Mouse (Mus musculus) lung, postnatal 25 days (tissue): ENCODE measurements around the gene Cntrob.
"Not testable (repeated sequence)": the region's sequence is repeated elsewhere in the genome, so short reads cannot be mapped to it uniquely, and the experiment has no call there.

ENCODE experiments used
- DNase-seq: peaks from one replicate; pipeline ENCODE4 v3.0.0; 2022; ENCODE audit warnings: low spot score

Gene Cntrob

DNA sequence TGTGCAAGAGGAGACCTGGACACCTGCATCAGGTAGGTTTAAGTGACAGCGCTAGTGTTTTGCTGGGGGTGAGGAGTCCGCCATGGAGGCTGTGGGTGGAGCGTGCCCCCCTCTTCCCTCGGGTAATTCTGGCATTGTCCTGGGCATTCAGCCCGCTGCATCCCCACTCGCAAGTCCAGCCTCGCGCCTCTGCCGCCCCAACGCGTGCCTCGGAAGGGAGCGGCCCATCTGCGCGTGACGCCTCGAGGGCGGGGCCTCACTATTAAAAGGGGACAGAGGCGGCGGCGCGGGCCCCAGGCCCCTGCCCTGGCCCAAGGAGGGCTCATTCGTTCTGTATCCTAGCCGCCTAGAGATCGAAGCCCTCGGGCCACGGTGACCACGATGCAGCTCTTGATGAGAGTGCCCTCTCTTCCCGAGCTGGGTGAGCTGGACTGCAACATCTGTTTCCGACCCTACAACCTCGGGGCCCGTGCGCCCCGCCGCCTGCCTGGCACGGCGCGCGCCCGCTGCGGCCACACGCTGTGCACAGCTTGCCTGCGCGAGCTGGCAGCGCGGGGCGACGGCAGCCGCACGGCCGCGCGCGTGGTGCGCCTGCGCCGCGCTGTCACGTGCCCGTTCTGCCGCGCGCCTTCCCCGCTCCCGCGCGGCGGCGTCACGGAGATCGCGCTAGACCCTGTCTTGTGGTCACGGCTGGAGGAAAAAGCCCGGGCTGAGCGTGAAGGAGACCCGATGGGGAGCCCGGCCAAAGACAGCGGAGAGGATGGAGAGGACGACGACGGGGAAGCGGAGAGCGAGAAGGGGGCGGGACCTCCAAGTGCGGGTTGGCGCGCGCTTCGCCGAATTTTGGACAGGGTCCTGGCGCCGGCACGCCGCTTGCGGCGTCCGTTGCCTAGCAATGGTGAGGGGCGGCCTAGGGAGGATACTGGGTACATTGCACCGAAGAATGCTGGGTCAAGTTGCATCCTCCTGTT, 16.9 kb upstream of the Cntrob start, which contains the start of gene Rnf227:
Gene Rnf227 (plus strand): TSS at position 301 of the 971 bp plus-strand sequence.
- DNase-seq: peak; percentile 39

DNA sequence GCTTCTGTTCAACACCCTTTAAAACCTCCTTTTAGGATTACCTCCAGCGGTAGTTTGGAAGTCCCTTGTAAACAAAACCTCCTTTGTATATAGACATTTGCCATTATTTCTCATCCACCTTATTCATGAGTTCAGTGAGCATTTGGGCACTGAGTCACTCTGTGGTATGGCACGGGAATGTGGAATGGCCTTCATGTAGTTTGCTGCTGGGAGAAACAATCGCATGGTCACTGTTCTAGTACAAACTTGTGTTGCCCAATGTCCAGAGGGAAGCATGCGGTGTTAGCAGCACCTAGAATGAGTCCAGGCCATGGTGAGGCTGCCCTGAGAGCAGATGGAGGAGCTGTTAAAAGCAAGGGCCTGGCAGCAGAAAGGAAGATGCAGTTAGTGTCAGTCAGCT, 11.2 kb upstream of the Cntrob start:
- DNase-seq: no peak

DNA sequence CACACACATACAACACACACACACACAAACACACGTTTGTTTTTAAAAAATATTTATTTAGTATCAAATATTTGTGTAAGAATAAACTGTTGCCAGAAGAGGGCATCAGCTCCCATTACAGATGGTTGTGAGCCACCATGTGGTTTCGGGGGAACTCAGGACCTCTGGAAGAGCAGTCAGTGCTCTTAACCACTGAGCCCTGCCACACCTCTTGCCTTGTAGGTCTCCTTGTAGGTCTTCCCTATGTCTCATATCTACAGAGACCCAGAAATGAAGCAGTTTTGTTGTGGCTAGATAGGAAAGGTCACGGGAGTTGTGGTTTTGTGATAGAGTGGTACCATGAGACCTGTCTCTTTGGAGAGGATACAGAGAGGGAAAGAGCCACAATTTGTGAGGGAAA, 10.3 kb upstream of the Cntrob start:
- no peak for DNase-seq

DNA sequence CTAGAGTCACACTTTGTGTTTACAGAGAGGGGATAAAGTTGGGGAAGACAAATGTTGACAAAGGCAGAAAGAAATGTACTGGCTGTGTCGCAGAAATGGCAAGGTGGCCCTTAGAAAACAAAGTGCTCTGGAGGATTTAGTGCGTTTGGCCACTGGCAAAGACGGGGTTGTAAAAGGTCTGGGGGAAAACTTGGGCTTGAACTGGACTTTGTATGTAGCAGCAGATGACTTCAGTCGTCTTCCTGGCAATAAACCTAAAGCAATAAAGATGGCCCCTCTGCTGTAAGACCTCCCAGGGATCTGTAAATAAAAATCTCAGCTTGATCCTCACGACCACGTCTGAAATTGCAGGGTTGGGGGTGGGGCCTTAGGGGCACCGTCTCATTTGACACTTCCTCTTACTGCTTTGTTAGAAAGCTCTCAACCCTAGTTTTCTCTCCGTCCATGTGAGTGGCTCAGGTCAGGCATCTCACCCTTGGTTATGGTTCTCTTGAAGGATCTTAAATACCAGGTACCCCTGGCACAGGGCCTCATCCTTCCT, 9.2 kb upstream of the Cntrob start:
- DNase-seq: no peak

DNA sequence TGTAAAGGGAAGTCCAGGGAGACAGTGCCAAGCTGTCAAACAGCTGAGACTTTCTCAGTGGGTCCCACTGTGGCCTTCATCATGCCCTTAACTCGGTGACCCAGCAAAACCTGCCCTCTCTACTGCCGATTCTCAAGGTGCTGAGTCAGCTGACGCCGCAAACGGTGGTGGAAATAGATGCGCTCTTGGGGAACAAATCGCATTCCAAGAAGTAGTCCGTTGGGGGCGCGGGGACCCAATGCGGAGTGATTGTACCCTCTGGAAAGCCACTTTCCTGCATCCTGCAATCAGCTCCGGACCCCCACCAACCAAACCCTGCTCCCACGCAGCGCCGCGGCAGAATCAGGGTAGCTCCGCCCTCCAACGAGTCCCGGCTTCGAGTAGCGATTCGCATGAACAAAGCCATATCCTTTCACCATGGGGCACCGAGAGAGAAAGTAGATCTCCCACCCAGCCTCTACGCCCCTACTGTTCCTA, 8.4 kb upstream of the Cntrob start:
- DNase-seq: peak; percentile 62

DNA sequence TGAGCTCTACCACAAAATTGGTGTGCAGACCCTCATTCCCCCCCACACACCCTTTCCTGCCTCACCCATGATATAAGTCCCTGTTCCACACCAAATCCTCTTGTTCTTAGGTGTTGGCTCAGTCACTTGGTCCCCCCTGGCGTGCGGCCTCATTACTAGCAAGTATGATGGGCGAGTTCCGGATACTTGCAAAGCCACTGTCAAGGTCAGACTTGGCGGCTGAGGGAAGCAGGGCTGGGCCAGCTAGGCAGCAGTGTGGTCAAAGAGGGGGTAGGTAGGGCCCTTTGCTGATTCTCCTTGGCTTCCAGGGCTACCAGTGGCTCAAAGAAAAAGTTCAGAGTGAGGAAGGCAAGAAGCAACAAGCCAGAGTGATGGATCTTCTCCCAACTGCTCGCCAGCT, 7.6 kb upstream of the Cntrob start:
- no peak for DNase-seq

DNA sequence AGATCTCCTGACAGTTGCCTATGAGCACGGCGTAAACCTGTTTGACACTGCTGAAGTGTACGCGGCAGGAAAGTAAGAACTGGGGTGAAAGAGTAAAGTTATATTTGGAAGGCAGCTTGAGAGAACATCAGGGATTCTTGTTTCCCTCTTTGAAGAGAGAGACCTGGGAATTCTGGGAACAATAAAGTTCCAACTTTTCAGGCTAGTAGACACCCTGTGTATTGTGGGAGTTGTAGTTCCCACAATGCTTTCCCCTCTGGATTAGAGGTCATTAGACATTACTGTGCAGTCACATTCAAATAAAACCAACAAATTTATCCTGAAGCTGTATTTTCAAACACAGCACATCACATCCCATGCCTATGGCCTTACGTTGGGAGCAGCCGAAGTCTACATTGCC, 4.9 kb upstream of the Cntrob start:
- no peak for DNase-seq

DNA sequence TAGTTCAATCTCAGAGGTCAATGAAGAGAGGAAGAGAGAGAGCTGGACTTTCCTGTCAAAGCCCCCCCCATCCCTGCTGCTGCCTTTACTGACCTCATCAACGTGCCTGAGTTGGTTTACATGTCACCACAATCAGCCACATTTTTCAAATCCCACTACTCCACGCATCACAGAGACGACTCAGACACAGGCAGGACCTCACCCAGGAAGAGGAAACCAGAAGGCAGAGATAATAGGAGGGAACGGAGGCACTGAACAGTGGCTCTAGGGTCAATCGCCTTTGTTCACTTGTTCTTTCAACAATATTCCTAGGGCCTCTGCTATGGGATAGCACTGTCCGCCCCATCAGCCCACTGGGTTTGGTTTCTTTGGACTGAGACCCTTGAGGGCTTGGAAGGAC, 4.1 kb upstream of the Cntrob start:
- no peak for DNase-seq

DNA sequence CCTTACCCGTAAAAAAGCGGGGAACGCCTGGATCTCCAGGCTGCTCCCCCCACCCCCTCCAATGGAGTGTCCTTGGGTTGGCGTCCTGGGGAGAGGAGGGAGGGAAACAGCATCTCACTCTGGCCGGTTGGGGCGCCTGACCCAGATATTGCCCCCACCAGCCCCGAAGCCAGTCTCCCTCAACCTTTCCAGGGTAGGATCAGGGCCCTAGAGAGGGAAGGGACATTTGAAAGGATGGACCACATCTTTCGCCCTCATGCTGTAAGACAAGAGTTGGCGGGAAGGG, 3.5 kb upstream of the Cntrob start:
- DNase-seq: no peak

DNA sequence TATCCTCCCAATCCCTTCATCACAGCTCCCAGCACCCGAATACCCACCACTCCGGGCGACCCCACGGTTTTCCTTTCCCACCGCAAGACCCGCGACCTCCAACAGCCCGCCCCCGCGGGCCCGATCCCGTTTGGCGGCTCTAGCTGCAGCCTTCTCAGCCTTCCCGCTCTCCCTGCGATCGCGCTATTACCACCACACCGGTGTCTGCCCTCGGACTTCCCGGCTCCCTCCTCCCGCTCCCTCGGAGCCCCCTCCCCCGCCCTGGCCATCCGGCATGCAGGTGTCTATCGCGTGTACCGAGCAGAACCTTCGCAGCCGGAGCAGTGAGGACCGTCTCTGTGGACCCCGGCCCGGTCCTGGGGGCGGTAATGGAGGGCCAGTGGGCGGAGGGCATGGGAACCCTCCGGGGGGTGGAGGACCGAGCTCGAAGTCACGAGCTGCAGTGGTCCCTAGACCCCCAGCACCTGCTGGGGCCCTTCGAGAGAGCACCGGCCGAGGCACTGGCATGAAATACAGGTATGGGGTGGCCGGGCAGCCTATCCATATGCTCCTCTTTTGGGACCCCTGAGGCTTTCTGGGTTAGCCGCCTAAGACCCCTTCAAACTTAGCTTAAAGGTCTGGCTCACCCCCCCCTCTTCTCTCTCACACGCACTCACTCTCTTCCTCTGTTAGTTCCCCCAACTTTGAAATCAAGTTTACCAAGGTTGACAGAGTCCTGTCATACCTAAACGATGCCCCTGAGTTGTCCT, 3.0 kb upstream of the Cntrob start:
- DNase-seq: no peak

DNA sequence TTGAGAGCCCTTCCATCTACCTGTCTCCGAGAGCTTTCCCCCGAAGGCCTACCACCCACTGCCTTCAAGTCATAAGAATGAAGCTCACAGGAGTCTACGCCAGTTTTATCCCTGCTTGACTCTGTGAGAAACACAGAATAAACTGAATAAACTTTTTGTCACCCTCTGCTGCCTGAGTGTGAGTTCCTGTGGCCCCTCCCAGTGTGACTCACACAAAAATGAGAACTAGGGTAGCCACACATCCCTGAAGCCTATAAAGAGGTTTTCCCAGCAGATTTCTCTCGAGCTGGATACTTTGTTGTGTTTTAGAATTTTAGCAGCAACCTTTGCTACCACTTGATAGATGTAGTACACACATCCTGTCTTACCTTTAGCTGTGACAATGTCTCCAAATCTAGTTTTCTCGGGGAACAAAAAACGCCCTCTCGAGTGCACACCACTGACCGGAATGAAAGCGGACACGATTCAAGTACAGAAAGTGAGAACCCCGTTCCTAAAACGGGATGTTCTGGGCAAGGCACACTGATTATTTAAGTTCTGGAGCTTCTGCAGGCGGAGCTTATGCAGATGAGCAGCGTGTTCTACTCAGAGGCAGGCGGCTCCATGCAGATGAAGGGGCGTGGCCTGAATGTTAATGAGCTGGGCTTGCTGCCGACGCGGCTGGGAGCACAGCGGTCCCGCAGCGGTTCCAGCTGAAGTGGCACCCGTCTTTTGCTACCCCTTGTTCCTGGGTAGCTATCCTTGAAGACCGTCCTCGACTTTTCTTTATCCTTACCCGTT, 2.2 kb upstream of the Cntrob start, which contains the start of gene Kcnab3:
Gene Kcnab3 (plus strand): TSS at position 631 of the 780 bp plus-strand sequence.
- peak; percentile 93 for DNase-seq

DNA sequence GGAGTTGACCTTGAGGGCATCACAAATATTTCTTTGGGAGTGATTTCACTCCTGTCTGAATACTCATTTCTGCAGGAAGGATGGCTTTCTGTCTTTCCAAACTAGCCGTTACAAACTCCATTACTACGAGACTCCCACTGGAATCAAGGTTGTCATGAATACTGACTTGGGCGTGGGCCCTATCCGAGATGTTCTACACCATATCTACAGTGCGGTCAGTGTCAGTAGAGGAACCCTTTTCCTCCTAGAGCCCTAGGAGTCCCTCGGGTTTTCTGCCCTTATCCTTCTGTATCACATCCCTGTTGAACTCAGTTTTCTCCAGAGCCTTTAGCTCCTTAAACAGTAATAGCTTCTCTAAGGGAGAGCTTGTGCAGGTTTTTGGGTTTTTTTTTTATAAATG, 1.2 kb upstream of the Cntrob start:
- DNase-seq: no peak

DNA sequence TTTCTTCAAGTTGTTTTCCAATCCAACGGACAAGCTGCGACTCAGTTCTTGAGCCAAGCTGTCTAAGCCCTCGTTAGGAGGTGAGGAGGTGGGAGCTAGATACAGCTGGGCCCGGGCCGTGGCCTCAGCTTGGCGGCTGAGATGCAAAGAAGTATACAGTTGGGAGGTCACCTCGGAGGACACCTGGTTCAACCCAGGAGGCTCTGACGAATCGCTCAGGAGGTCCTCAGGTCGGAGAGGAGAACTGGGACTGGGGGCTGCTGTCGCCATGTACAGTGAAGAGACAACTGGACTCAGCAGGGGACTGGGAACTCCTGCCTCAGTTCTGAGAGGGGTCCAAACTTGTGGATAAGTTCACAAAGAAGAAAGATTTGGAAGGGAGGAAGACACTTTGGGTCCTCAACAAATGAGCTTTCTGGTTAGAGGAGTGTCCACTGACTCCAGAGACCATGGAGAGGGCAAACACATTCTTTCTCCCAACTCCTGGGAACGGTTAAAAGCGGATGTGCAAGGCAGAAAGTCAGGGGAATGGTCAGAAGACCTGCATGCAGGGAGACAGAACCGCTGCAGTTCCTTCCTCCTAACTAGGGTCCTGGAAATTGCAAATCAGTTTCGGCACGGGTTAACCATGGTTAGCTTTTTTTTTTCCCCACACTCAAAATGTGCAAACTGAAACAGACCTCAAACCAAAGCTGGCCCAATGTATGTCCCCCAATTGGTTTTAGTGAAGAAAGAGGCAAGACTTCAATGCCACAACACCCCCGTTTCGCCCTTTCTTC, 693 bp downstream of the Cntrob start:
- no peak for DNase-seq

DNA sequence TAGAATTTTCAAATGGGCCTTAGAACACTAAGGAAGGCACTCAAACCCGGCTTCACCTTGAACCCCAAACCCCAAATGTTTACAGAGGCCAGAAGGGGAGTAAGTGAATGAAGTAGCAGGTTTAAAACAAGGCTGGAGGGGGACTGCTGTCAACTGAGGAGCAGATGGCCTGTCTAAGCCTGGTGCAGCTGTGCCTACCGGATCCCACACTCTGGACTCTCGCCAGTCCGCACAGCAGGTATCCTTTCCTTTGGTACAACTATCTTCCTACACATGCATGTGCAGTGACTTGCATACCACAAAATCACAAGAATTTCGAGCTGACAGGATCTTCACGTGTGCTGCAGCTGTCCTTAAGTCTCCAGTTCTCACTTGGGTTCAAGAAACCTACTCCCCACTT, 1.6 kb downstream of the Cntrob start:
- no peak for DNase-seq

DNA sequence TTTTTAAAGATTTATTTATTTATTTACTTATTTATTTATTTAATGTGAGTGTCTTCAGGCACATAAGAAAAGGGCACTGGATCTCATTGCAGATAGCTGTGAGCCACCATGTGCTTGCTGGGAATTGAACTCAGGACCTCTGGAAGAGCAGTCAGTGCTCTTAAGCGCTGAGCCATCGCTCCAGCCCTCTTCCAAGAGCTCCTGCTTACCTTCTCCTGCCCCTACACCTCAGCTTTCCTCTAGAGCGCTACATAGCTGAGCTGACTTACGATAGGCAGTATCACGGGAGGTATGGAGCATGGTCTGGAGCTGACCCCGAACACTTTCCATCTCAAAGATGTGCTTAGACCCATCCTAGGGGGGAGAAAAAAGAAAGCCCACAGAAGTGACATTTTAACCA, 2.0 kb downstream of the Cntrob start:
- DNase-seq: no peak

DNA sequence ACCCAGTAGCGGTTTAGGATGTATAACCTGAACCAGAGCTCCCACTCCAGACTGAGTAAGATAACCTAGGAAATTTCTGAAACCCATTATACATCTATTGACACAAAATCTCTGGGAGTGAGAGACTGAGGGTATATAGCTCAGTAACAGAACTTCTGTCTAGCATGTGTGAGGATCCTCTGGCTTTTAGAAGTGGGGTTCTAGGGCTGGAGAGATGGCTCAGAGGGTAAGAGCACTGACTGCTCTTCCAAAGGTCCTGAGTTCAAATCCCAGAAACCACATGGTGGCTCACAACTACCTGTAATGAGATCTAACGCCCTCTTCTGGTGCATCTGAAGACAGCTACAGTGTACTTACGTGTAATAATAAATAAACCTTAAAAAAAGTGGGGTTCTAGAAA, 5.6 kb downstream of the Cntrob start:
- DNase-seq: not testable (repeated sequence)

DNA sequence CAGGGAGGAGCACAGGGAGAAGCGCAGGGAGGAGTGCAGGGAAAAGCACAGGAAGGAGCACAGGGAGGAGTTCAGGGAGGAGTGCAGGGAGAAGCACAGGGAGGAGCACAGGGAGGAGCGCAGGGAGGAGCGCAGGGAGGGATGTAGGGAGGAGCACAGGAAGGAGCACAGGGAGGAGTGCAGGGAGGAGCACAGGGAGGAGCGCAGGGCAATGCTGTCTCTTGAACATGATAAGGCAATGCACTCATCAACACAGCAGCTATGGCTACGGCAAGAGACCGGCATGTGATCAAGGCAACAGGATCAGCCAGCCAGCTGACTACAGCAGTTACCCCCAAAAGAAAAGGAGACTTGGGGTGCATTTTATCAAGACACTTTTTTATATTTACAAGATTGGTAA, 7.2 kb downstream of the Cntrob start:
- no peak for DNase-seq

DNA sequence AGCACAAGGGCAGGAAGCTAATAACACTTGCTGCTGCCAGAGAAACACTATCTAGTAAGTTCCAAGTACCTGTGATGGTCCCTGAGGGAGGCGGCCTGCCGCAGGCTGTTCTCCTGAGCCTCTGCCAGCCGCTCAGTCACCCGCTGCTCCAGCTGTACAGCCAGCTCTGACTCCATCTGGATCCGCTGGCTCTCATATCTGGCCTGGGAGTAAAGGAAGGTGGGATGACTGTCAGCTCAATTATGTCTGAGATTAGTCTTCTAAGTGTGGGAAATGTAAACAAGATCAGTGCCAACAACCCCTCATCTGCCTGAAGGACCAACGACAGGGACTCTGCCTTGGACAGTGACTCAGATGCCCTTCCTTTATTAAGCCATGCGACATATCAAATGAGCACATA, 12.3 kb downstream of the Cntrob start:
- no peak for DNase-seq

DNA sequence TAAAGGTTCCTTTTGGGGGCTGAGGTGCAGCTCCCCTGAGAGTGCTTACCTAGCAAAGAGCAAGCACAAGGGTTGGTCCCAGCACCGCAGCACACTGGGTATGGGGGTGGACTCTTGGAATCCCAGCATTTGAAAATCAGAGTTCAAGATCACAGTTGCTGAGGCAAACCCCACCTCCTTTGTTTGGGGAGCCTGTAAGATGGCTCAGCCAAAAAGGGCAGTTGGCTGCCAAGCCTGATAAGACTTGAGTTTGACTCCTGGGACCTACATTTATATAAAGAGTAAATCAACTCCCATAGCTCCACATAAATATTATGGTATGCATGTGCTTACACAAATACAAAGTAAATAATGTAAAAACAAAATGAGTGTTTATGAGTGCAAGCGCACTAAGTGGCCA, 17.5 kb downstream of the Cntrob start:
- no peak for DNase-seq

DNA sequence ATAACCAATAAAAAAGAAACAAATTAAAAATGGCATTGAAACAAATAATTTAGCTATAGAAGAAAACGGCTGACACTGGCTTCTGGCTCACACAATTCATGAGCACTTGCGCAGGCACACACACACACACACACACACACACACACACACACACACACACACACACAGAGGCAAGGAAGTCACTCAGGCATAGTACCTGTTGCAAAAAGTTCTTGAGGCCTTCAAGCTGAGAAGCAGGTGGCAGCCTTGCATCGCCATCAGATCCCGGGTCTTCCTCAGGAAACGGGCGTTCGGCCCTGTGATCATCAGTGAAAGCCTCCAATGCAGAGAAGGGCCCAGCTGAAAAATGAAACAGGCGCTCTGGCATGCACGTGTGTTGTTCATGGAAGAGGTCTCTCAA, 18.3 kb downstream of the Cntrob start:
- no peak for DNase-seq

DNA sequence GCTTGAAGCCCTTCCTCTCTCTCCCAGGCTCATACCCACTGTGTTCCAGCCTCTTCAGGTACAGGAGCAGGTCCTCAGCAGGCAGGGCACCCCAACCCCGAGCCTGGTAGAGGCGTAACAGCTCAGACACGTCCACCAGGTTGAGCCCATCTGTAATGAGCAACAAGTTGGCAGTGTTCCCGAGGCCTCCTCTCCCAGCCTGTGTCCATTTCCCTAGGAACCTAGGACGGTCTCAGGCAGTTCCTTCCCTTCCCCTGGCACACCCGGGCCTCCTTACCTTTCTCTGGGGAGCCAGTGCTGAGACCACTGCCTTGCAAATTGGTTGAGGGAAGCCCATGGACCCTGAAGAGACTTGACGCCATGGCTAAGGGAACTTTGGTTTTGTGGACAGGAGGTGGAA, 20.8 kb downstream of the Cntrob start:
- DNase-seq: no peak
